Mouse (Mus musculus) bone marrow macrophage, adult 2 months (primary cell): ENCODE measurements around the gene Ebf1.

ENCODE experiments used
- CTCF ChIP-seq: IDR thresholded peaks from 2 replicates; pipeline ENCODE4 v1.5.1; 2012; ENCODE audit warnings: low read depth, mild to moderate bottlenecking, low read length, moderate library complexity
- POLR2A ChIP-seq: IDR thresholded peaks from 2 replicates; pipeline ENCODE4 v1.6.1; 2012; ENCODE audit warnings: mild to moderate bottlenecking, low read depth, low read length, borderline replicate concordance

- TF ChIP-seq POLR2A (no peak), CTCF (no peak)
Measured at GRCm38 (mm10) chr11:44574820-44575219, 42.3 kb upstream of the Ebf1 start.
